ENCODE assay signal across 7 mouse cellular contexts in the genomic region with DNA sequence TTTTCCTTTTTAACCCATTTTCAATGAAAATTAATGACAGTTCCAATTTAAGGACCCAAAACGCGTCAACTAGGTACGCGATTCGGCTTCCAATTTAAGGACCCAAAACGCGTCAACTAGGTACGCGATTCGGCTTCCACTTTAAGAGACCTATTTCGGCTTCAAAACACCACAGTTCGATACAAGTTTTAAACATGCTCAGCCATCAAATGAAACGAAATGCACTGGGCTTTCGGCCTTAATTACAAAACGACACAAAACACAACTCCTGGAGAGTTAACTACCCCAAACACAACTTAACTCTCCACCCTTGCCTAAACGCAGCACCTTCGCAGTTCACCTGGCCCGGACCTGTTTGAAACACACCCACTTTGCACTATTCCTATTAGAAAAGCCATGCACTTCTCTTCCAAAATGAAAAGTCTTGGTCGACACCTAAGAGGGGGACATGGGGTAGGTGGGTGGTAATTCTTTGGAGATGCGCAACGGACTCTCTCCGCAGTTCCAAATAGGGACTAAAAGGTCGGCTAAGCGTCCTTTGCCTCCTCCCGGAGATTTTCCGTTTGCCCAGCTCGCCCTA. TPM values are rescaled to one million over a fixed set of nuclear protein-coding genes. Genes with fewer than 3 reads are reported as not detected.
A peak's percentile ranks its signal among the peaks of the same experiment; 100 is the strongest.
DNase-seq lines count a peak whose midpoint lies in the region; ATAC-seq and TF ChIP-seq lines count a peak whose summit lies in the region.

No protein-coding gene starts in this region.

- H3K4me1 ChIP-seq in lung, embryonic 16.5 days (replicated peaks; ENCODE audit: control insufficient read depth, insufficient read depth, low read length), result peaks cover 20% of the 10 kb centered on the region
- no peaks in the 10 kb centered on the region for H3K4me1 ChIP-seq in embryonic facial prominence, embryonic 11.5 days (ENCODE audit: control insufficient read depth, insufficient read depth, low read length)
- H3K4me1 ChIP-seq in intestine, embryonic 15.5 days (replicated peaks), result peaks cover 12% of the 10 kb centered on the region

- H3ac ChIP-seq in myocyte (ENCODE audit: control insufficient read depth, insufficient read length), result peak overlapping the region; percentile 75

- no peak for TF ChIP-seq POLR2A in myocyte (IDR thresholded peaks at IDR 0.05; ENCODE audit: insufficient read length, low read depth)

- no peak for ATAC-seq in lung, embryonic 16.5 days (ENCODE audit: low read depth)
- ATAC-seq in embryonic facial prominence, embryonic 11.5 days (replicated peaks; ENCODE audit: insufficient number of reproducible peaks, low FRiP score, low TSS enrichment, low read depth), result no peak
- ATAC-seq in intestine, embryonic 15.5 days, result no peak

- H3K36me3 ChIP-seq in lung, embryonic 16.5 days (ENCODE audit: control insufficient read depth, insufficient read depth, low read length), result peaks cover 4% of the 10 kb centered on the region; the same call in 1 of the 2 replicates
- H3K36me3 ChIP-seq in embryonic facial prominence, embryonic 11.5 days (replicated peaks; ENCODE audit: control insufficient read depth, insufficient read depth, low read depth, low read length), result no peaks in the 10 kb centered on the region
- H3K36me3 ChIP-seq in intestine, embryonic 15.5 days, result 0 out of 2 replicates have a peak, but pooled peaks cover 3% of the 10 kb centered on the region
- H3K36me3 ChIP-seq in myocyte (ENCODE audit: control insufficient read depth, insufficient read depth), result peaks cover 5% of the 10 kb centered on the region

- no peak for DNase-seq in lung, postnatal 10 days
- DNase-seq in embryonic facial prominence, embryonic 11.5 days (ENCODE audit: low spot score), result peak; percentile 20
- no peak for DNase-seq in cerebellum, postnatal 14 days
- DNase-seq in layer of hippocampus, adult 11-12 months (ENCODE audit: low spot score), result no peak

- H3K27ac ChIP-seq in lung, embryonic 16.5 days (ENCODE audit: low read length), result peak overlapping the region; percentile 99
- peak overlapping the region; percentile 99 for H3K27ac ChIP-seq in embryonic facial prominence, embryonic 11.5 days (replicated peaks; ENCODE audit: low read depth, low read length)
- H3K27ac ChIP-seq in intestine, embryonic 15.5 days, result peak overlapping the region; percentile 100

- H3K4me3 ChIP-seq in lung, embryonic 16.5 days (ENCODE audit: low read length), result peak overlapping the region; percentile 94
- H3K4me3 ChIP-seq in embryonic facial prominence, embryonic 11.5 days (ENCODE audit: low read depth, low read length), result peak overlapping the region; percentile 88
- peak overlapping the region; percentile 90 for H3K4me3 ChIP-seq in intestine, embryonic 15.5 days (replicated peaks)
- peak overlapping the region; percentile 98 for H3K4me3 ChIP-seq in myocyte

- no peaks in the 10 kb centered on the region for H3K27me3 ChIP-seq in lung, embryonic 16.5 days (ENCODE audit: control insufficient read depth, insufficient read depth, low read depth, low read length)
- H3K27me3 ChIP-seq in embryonic facial prominence, embryonic 11.5 days (ENCODE audit: control insufficient read depth, insufficient read depth, low read length), result no peaks in the 10 kb centered on the region
- H3K27me3 ChIP-seq in intestine, embryonic 15.5 days (replicated peaks), result no peaks in the 10 kb centered on the region
- no peaks in the 10 kb centered on the region for H3K27me3 ChIP-seq in myocyte (ENCODE audit: control insufficient read depth, insufficient read depth, insufficient read length)

- peak overlapping the region; percentile 70 for H3K4me2 ChIP-seq in lung, embryonic 16.5 days (ENCODE audit: low read depth, low read length)
- peak overlapping the region; percentile 62 for H3K4me2 ChIP-seq in embryonic facial prominence, embryonic 11.5 days (ENCODE audit: low read depth, low read length)
- peak overlapping the region; percentile 62 for H3K4me2 ChIP-seq in intestine, embryonic 15.5 days (replicated peaks)
- H3K4me2 ChIP-seq in myocyte (ENCODE audit: low read depth), result peak overlapping the region; percentile 97

- peaks cover 58% of the 10 kb centered on the region for H3K79me2 ChIP-seq in myocyte (ENCODE audit: control insufficient read depth, insufficient read depth)

- H3K9me3 ChIP-seq in lung, embryonic 16.5 days (ENCODE audit: control insufficient read depth, low read length), result no peaks in the 10 kb centered on the region
- H3K9me3 ChIP-seq in embryonic facial prominence, embryonic 11.5 days (replicated peaks; ENCODE audit: control insufficient read depth, low read length), result no peaks in the 10 kb centered on the region
- H3K9me3 ChIP-seq in intestine, embryonic 15.5 days, result no peaks in the 10 kb centered on the region

- H3K9ac ChIP-seq in lung, embryonic 16.5 days (ENCODE audit: low read length), result peak overlapping the region; percentile 100
- peak overlapping the region; percentile 97 for H3K9ac ChIP-seq in embryonic facial prominence, embryonic 11.5 days (replicated peaks; ENCODE audit: low read length)
- H3K9ac ChIP-seq in intestine, embryonic 15.5 days, result peak overlapping the region; percentile 99

- under 1% methylated on average over 27 of the region's 27 CpGs for WGBS in lung, embryonic 16.5 days
- under 1% methylated on average over 27 of the region's 27 CpGs for WGBS in embryonic facial prominence, embryonic 11.5 days
- under 1% methylated on average over 27 of the region's 27 CpGs for WGBS in intestine, embryonic 15.5 days

TF ChIP-seq in myocyte, 11 proteins besides CTCF, POLR2A, EP300 and RAD21:
- no peak for TF ChIP-seq MYOD1 (IDR thresholded peaks at IDR 0.05; ENCODE audit: control insufficient read depth in 1 of 3, insufficient read length in 2 of 3, low read depth in 2 of 3)
- TF ChIP-seq TCF12 (IDR thresholded peaks at IDR 0.05; ENCODE audit: insufficient read depth, poor library complexity, severe bottlenecking), result no peak
- no peak for TF ChIP-seq SRF (IDR thresholded peaks at IDR 0.05; ENCODE audit: control insufficient read depth, insufficient read length, low read depth)
- TF ChIP-seq MAX (IDR thresholded peaks at IDR 0.05; ENCODE audit: low read depth), result no peak
- TF ChIP-seq TCF3 (IDR thresholded peaks at IDR 0.05; ENCODE audit: insufficient read length, low read depth), result no peak
- no peak for TF ChIP-seq MYOG (IDR thresholded peaks at IDR 0.05; ENCODE audit: control insufficient read depth in 1 of 3, insufficient read depth in 1 of 3, insufficient read length in 2 of 3, low read depth in 2 of 3)

RNA-seq across cellular contexts. Expression of a gene that starts 1.4 kb away (rescaled TPM):
- 103 and 108 TPM in 2 replicates for polyA plus RNA-seq in lung, embryonic 16.5 days (2015; fragmentation: Nextera tagmentation; extraction: Ambion mirVana)
- polyA plus RNA-seq in embryonic facial prominence, embryonic 11.5 days (2014; fragmentation: Nextera tagmentation; extraction: Ambion mirVana), result 113 and 125 TPM in 2 replicates
- 73.6 and 75.4 TPM in 2 replicates for polyA plus RNA-seq in intestine, embryonic 15.5 days (2015; fragmentation: Nextera tagmentation; extraction: Ambion mirVana)
- polyA plus RNA-seq in myocyte (2012; fragmentation: generic; extraction: Trizol), result 18.1 TPM

RNA-seq across cellular contexts. Expression of a gene that starts 1.5 kb away (rescaled TPM):
- polyA plus RNA-seq in lung, embryonic 16.5 days (2015; fragmentation: Nextera tagmentation; extraction: Ambion mirVana), result 2.8 and 3.7 TPM in 2 replicates
- 0.84 and 1.1 TPM in 2 replicates for polyA plus RNA-seq in embryonic facial prominence, embryonic 11.5 days (2014; fragmentation: Nextera tagmentation; extraction: Ambion mirVana)
- polyA plus RNA-seq in intestine, embryonic 15.5 days (2015; fragmentation: Nextera tagmentation; extraction: Ambion mirVana), result 5.7 and 6.8 TPM in 2 replicates
- 1.0 TPM for polyA plus RNA-seq in myocyte (2012; fragmentation: generic; extraction: Trizol)

RNA-seq across cellular contexts. Expression of a gene that starts 37.3 kb away (rescaled TPM):
- polyA plus RNA-seq in lung, embryonic 16.5 days (2015; fragmentation: Nextera tagmentation; extraction: Ambion mirVana), result 1.1 TPM in 2 replicates
- polyA plus RNA-seq in embryonic facial prominence, embryonic 11.5 days (2014; fragmentation: Nextera tagmentation; extraction: Ambion mirVana), result 0.74 and 0.98 TPM in 2 replicates
- 2.6 and 6.4 TPM in 2 replicates for polyA plus RNA-seq in intestine, embryonic 15.5 days (2015; fragmentation: Nextera tagmentation; extraction: Ambion mirVana)
- polyA plus RNA-seq in myocyte (2012; fragmentation: generic; extraction: Trizol), result 0.31 TPM

RNA-seq across cellular contexts. Expression of a gene that starts 42.6 kb away (rescaled TPM):
- 16.5 and 18.3 TPM in 2 replicates for polyA plus RNA-seq in lung, embryonic 16.5 days (2015; fragmentation: Nextera tagmentation; extraction: Ambion mirVana)
- 19.8 and 20.3 TPM in 2 replicates for polyA plus RNA-seq in embryonic facial prominence, embryonic 11.5 days (2014; fragmentation: Nextera tagmentation; extraction: Ambion mirVana)
- polyA plus RNA-seq in intestine, embryonic 15.5 days (2015; fragmentation: Nextera tagmentation; extraction: Ambion mirVana), result 20.3 and 20.7 TPM in 2 replicates
- 3.0 TPM for polyA plus RNA-seq in myocyte (2012; fragmentation: generic; extraction: Trizol)
